Mouse (Mus musculus) erythroblast, embryonic 14.5 days (primary cell): Measurements from ENCODE around the gene Scn2a. TPM values are rescaled to one million over a fixed set of nuclear protein-coding genes. Genes with fewer than 3 reads are reported as not detected.
"Not testable (repeated sequence)": the region's sequence is repeated elsewhere in the genome, so short reads cannot be mapped to it uniquely, and the experiment has no call there.

Experiments used
- H3K27me3 ChIP-seq: 2 replicates; pipeline ENCODE4 v1.6.1; 2012; ENCODE audit warnings: inconsistent platforms; ENCODE audit not compliant: control insufficient read depth
- H3K36me3 ChIP-seq: 2 replicates; pipeline ENCODE4 v1.6.1; 2012; ENCODE audit warnings: mild to moderate bottlenecking, inconsistent platforms; ENCODE audit not compliant: control insufficient read depth
- H3K4me1 ChIP-seq: 2 replicates; pipeline ENCODE4 v1.6.1; 2012; ENCODE audit warnings: inconsistent platforms; ENCODE audit not compliant: control insufficient read depth
- H3K4me3 ChIP-seq: replicated peaks from 2 replicates; pipeline ENCODE3; 2012; ENCODE audit warnings: moderate library complexity, mild to moderate bottlenecking, inconsistent platforms
- H3K9me3 ChIP-seq: 2 replicates; pipeline ENCODE4 v1.6.1; 2012; ENCODE audit warnings: low read length, inconsistent platforms, mixed read lengths; ENCODE audit not compliant: control insufficient read depth
- GATA1 ChIP-seq: IDR thresholded peaks from 2 replicates; pipeline ENCODE4 v1.6.1; 2012; ENCODE audit warnings: low read length, inconsistent platforms, mixed read lengths
- TAL1 ChIP-seq: IDR thresholded peaks from 3 replicates; pipeline ENCODE4 v1.6.1; 2012; ENCODE audit warnings: low read length, inconsistent platforms, mixed read lengths
- polyA plus RNA-seq: library from polyadenylated mRNA; stranded (reverse); fragments of >175 nt; gene quantifications from 2 replicates; pipeline ENCODE4 v1.2.3, GENCODE M21; 2012

Gene Scn2a
- polyA plus RNA-seq, 1 experiment = not detected

GRCm38 (mm10) chr2:65792516-65792915 lies 171.9 kb downstream of the Scn2a start:
- peaks cover 12% of the 10 kb centered on the region for H3K4me1 ChIP-seq

GRCm38 (mm10) chr2:65793593-65793992 lies 173.0 kb downstream of the Scn2a start:
- no peak overlapping the region for H3K4me3 ChIP-seq
- H3K9me3 ChIP-seq = peaks cover 15% of the 10 kb centered on the region
- TF ChIP-seq TAL1 (no peak), GATA1 (no peak)
- H3K4me1 ChIP-seq = peaks cover 21% of the 10 kb centered on the region
- H3K36me3 ChIP-seq = peaks cover 3% of the 10 kb centered on the region; the same call in 1 of the 2 replicates
- H3K27me3 ChIP-seq = peaks cover 2% of the 10 kb centered on the region; the same call in 1 of the 2 replicates

More at GRCm38 (mm10) chr2:65792516-65792915, 171.9 kb downstream of the Scn2a start:
- Histone ChIP-seq H3K27me3 (peaks cover 2% of the 10 kb centered on the region; the same call in 1 of the 2 replicates), H3K9me3 (peaks cover 15% of the 10 kb centered on the region), H3K4me3 (no peak overlapping the region), H3K36me3 (peaks cover 3% of the 10 kb centered on the region; the same call in 1 of the 2 replicates)
- TF ChIP-seq GATA1 = no peak

DNA sequence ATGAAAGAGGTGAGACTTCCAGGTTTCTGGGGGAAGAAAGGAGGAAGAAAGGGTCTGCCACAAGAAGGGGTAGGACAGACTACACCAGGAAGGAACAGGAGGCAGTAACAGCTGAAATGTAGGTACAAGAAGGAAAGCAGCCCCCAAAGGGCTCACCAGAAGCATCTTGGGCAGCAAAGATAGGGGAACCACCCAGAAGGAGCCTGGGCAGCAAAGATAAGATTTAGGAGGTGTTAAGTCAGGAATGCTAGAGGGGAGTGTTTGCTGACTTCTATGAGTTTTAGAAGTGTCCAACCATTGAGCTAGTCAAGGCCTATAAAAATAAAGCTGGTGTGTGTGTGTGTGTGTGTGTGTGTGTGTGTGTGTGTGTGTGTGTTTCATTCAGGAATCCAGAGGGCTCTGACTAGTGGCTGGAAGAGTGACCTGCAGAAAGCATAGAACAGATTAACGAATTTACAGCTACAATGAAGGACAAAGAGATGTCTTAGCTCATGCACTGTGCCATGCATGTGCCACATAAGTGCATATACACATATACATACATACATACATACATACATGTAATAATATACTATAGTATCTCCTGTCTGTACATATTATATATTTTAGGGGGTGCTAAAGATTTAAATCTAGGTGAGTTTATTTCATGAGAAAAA lies 180.6 kb downstream of the Scn2a start:
- peaks cover 8% of the 10 kb centered on the region for H3K9me3 ChIP-seq

DNA sequence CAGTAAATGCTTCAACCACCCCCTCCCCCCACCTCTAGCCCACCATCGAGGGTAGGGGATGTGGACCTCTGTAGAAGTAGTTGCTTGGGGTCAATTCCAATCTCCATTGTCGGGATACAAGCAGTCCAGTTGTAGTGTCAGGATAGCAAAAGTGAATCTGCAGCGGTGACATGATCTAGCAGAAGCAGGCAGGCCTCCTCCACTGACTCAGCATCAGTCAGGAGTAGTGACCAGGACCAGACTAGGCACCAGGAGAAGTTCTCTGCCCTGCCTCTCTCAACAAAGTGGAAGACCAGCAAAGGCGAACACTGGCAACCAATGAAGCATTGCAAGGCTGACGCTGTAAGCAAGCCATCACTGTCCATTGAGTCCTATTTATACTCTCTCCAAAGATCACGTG lies 186.0 kb downstream of the Scn2a start:
- no peak for TF ChIP-seq GATA1
- no peak for TF ChIP-seq TAL1
- Histone ChIP-seq H3K4me3 (no peak overlapping the region), H3K9me3 (no peaks in the 10 kb centered on the region), H3K36me3 (no peaks in the 10 kb centered on the region), H3K27me3 (peaks cover 26% of the 10 kb centered on the region), H3K4me1 (peaks cover 32% of the 10 kb centered on the region)

More for the DNA sequence above, 180.6 kb downstream of the Scn2a start:
- TF ChIP-seq GATA1 = peak; percentile 97
- peak; percentile 94 for TF ChIP-seq TAL1
- Histone ChIP-seq H3K4me3 (peak overlapping the region; percentile 49), H3K36me3 (peaks cover 3% of the 10 kb centered on the region; the same call in 1 of the 2 replicates), H3K4me1 (peaks cover 59% of the 10 kb centered on the region), H3K27me3 (peaks cover 2% of the 10 kb centered on the region; the same call in 1 of the 2 replicates)

GRCm38 (mm10) chr2:65811203-65811602 lies 190.6 kb downstream of the Scn2a start:
- H3K4me3 ChIP-seq, H3K36me3 ChIP-seq, H3K9me3 ChIP-seq: not testable (repeated sequence)
- Histone ChIP-seq H3K27me3 (peaks cover 54% of the 10 kb centered on the region), H3K4me1 (peaks cover 12% of the 10 kb centered on the region)

Other genes starting within 250 kb of the Scn2a start
- not detected in 2 replicates for gene Scn3a, start 53.1 kb upstream of the Scn2a start, polyA plus RNA-seq
- gene Csrnp3, start 225.0 kb downstream of the Scn2a start, polyA plus RNA-seq = 0.01 TPM in 1 of 2 replicates, not detected in the other